Mouse (Mus musculus) regulatory T cell (primary cell): ENCODE results near the gene Gkn1.

Experiments
- in situ Hi-C: fragments of 300-600 bp; cut with MboI, MseI; formaldehyde crosslinking; loops from one replicate; pipeline ENCODE4 v1.15.1; 2025; ENCODE audit warnings: high pct_unique_total_duplicates

Gkn1 gene

GRCm38 (mm10) chr6:87326932-87327331, 23.8 kb downstream of the Gkn1 start:
- in situ Hi-C loops: loop anchor here (5.0 kb wide), 1 partner anchor 220 kb away; no protein-coding TSS in a partner anchor

DNA sequence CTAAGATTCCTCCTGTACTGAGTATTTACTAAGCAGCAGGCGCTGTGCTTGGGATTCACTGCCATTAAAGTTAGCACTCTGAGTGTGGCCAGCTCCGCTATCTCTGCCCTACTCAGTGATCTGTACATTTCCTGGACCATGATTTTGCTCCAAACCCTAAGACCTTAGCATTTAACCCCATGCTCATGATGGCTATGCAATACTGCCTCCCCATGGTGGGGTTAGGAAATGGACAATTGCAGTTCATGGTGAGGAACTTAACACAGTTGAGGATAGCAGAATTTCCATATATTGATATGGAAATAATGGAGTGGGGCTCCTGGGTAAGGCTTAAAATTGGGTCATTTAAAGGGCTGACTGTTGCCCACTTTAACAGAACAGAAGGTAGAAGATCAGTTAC, 27.4 kb downstream of the Gkn1 start:
- in situ Hi-C loops: no loop called here

DNA sequence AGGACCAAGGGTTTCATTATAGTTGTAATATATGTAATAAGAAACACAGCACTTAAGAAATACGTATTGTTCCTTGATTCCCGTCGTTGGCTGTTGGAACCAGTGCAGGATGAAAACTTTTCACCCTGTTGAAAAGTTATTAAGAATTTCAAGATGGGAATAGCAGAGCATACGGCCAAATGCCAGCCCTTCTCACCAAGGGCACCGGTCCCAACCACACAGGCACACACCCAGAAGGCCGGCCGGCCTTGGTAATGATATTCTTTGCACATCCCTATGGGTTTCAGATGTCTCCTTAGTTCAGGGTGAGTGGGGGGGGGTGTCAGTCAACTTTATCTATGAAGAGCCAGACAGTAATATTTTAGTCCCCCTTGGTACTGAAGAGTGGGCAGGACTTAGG, 32.1 kb downstream of the Gkn1 start:
- in situ Hi-C loops: no loop called here

GRCm38 (mm10) chr6:87316966-87317365, 33.8 kb downstream of the Gkn1 start:
- in situ Hi-C loops: no loop called here

GRCm38 (mm10) chr6:87312761-87313160, 38.0 kb downstream of the Gkn1 start:
- in situ Hi-C loops: no loop called here

GRCm38 (mm10) chr6:87304486-87304885, 46.3 kb downstream of the Gkn1 start:
- in situ Hi-C loops: no loop called here

GRCm38 (mm10) chr6:87302746-87303145, 48.0 kb downstream of the Gkn1 start:
- in situ Hi-C loops: no loop called here

DNA sequence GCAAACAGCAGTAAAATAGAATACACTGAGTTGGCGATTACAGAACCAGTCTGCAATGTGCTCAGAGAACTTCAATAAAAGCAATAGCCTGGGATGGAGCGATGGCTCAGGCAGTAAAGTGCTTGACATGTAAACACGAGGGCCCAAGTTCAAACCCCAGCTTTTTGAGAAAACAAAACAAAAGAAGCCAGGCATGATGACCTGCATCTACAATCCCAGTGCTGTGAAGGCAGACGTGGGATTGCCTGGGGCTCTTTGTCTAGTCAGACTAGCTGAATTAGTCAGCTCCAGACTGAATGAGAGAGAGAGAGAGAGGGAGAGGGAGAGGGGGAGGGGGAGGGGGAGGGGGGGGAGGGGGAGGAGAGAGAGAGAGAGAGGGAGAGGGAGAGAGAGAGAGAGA, 48.8 kb downstream of the Gkn1 start:
- in situ Hi-C loops: no loop called here
